Mouse (Mus musculus) hindbrain, embryonic 14.5 days (tissue): Measurements from ENCODE around the gene Ogfod2. TPM values are rescaled to one million over a fixed set of nuclear protein-coding genes. Genes with fewer than 3 reads are reported as not detected.

ENCODE experiments used
- ATAC-seq: fragments of 200-750 bp; cut with Nextera tagmentation; 2 replicates; pipeline ENCODE4 v1.8.0; 2017; ENCODE audit warnings: moderate number of reproducible peaks, mild to moderate bottlenecking, moderate TSS enrichment, moderate library complexity; ENCODE audit not compliant: low FRiP score
- DNase-seq: peaks from one replicate; pipeline ENCODE4 v3.0.0-alpha.2; 2015; ENCODE audit warnings: low spot score
- H3K27ac ChIP-seq: fragments of 300-500 bp; sonication (generic); 2 replicates; pipeline ENCODE4 v1.5.1; 2014; ENCODE audit warnings: mild to moderate bottlenecking, moderate library complexity
- H3K27me3 ChIP-seq: fragments of 300-500 bp; sonication (generic); 2 replicates; pipeline ENCODE4 v1.6.1; 2014; ENCODE audit warnings: mild to moderate bottlenecking, low read length, mixed read lengths; ENCODE audit not compliant: control insufficient read depth, insufficient read depth
- H3K36me3 ChIP-seq: fragments of 300-500 bp; sonication (generic); replicated peaks from 2 replicates; pipeline ENCODE4 v1.6.1; 2014; ENCODE audit not compliant: control insufficient read depth, insufficient read depth
- H3K4me1 ChIP-seq: fragments of 300-500 bp; sonication (generic); replicated peaks from 2 replicates; pipeline ENCODE4 v1.6.1; 2014; ENCODE audit warnings: antibody characterized with exemption, low read length, mixed read lengths; ENCODE audit not compliant: control insufficient read depth, insufficient read depth
- H3K4me2 ChIP-seq: fragments of 300-500 bp; sonication (generic); replicated peaks from 2 replicates; pipeline ENCODE4 v1.6.1; 2014; ENCODE audit warnings: mild to moderate bottlenecking, moderate library complexity
- H3K4me3 ChIP-seq: fragments of 300-500 bp; sonication (generic); replicated peaks from 2 replicates; pipeline ENCODE4 v1.5.1; 2014; ENCODE audit warnings: mild to moderate bottlenecking, low read length
- H3K9ac ChIP-seq: fragments of 300-500 bp; sonication (generic); 2 replicates; pipeline ENCODE4 v1.6.1; 2014
- H3K9me3 ChIP-seq: fragments of 300-500 bp; sonication (generic); 2 replicates; pipeline ENCODE4 v1.6.1; 2016; ENCODE audit warnings: low read length; ENCODE audit not compliant: control insufficient read depth
- WGBS: fragments of 180-500 bp; shearing (Covaris S2); extraction: QIAGEN DNeasy Blood & Tissue Kit; methylation state at CpG from one replicate; pipeline ENCODE4 v1.1.7; 2014; 5-methylcytosine and 5-hydroxymethylcytosine counted together
- polyA plus RNA-seq: library from polyadenylated mRNA; unstranded; fragments of >200 nt; fragmentation: Nextera tagmentation; extraction: Ambion mirVana; gene quantifications from 2 replicates; pipeline ENCODE4 v1.2.1, GENCODE M21; 2014

Ogfod2 gene
- polyA plus RNA-seq: 21.8 and 26.4 TPM in 2 replicates

DNA sequence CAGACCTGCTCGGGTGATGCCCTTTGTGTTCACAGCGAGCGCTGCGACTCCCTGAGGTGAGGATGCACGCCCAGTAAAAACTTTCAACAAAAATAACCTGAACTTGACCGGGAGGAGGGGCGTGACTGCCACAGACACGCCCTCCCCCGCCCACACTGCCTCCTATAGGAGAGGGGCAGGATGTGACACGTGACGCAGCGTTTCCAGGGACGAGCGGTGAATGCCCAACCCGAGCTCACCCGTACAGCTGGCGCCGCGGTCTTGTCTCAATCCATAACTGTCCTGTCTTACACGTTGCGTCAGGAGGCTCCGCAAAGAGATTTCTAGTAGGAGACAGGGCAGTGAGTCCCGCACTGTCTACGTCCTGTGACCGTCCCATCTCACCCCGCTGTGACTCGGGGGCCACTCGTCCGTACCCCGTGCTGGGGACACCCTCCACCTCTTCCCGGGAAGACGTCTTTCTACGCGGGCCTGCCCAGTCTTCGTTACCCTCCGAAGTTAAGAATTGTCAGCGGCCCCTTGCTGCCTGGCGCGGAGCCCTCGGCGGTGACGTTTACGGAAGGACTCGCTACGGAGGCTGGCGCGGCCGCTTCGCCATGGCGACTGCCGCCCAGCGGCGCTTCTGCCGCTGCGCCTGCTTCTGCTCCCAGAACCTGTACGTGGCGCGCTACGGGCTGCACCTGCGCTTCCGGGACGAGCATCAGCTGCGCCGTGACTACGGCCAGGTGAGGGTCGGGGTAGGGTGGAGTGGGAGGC, at the start of gene Ogfod2:
Gene Ogfod2, plus strand, starts transcription at position 556 of the 756 bp plus-strand sequence.
- Histone ChIP-seq H3K4me3 (peak within 1 kb of the TSS; percentile 89), H3K27me3 (no peaks in the 10 kb centered on the region), H3K4me1 (peaks cover 23% of the 10 kb centered on the region), H3K4me2 (peak within 1 kb of the TSS; percentile 95), H3K9me3 (no peaks in the 10 kb centered on the region), H3K9ac (peak within 1 kb of the TSS; percentile 81), H3K36me3 (peaks cover 12% of the 10 kb centered on the region), H3K27ac (peak within 1 kb of the TSS; percentile 97)
- DNase-seq (peak; percentile 99), ATAC-seq (peak; percentile 97)
- 2% methylated on average over 66 of the region's 66 CpGs for WGBS

- no peak overlapping the region for H3K4me3 ChIP-seq
- WGBS: 87% methylated on average over 3 of the region's 3 CpGs
- no peak for DNase-seq
Observed at GRCm38 (mm10) chr5:124069657-124070056, 42.4 kb upstream of the Ogfod2 start.

DNA sequence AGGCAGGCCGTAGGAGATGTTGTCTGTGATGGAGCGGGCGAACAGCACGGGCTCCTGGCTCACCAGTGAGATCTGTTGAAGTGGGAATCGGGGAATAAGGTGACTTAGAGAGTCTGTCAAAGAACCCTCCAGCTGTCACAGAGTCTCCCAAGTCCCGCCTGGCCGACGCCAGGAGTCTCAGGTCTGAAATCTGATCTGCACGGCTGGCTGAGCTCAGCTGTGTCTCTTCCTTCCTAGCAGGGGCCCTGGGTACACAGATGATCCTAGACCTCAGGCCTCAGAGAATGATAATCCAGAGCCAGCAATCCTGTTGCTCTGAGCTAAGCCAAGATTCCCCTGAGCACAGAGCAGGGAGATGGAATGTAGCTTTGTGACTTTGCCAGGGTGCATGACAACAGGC, 38.4 kb upstream of the Ogfod2 start:
- Histone ChIP-seq H3K36me3 (no peaks in the 10 kb centered on the region), H3K27ac (no peak overlapping the region), H3K4me3 (no peak overlapping the region), H3K4me2 (no peak overlapping the region), H3K9me3 (no peaks in the 10 kb centered on the region), H3K4me1 (peaks cover 10% of the 10 kb centered on the region; the same call in 1 of the 2 replicates), H3K9ac (no peak overlapping the region), H3K27me3 (no peaks in the 10 kb centered on the region)
- 49% methylated on average over 9 of the region's 9 CpGs for WGBS
- ATAC-seq (no peak), DNase-seq (no peak)

More at GRCm38 (mm10) chr5:124069657-124070056, 42.4 kb upstream of the Ogfod2 start:
- Histone ChIP-seq H3K27ac (no peak overlapping the region), H3K4me2 (no peak overlapping the region), H3K9ac (no peak overlapping the region), H3K27me3 (no peaks in the 10 kb centered on the region), H3K4me1 (no peaks in the 10 kb centered on the region), H3K36me3 (no peaks in the 10 kb centered on the region), H3K9me3 (no peaks in the 10 kb centered on the region)
- ATAC-seq: no peak

GRCm38 (mm10) chr5:124074845-124075307, 37.2 kb upstream of the Ogfod2 start:
- Histone ChIP-seq H3K9ac (no peak overlapping the region), H3K4me2 (no peak overlapping the region), H3K4me3 (no peak overlapping the region), H3K4me1 (peaks cover 13% of the 10 kb centered on the region; the same call in 1 of the 2 replicates), H3K36me3 (no peaks in the 10 kb centered on the region), H3K27ac (no peak overlapping the region), H3K9me3 (no peaks in the 10 kb centered on the region), H3K27me3 (no peaks in the 10 kb centered on the region)
- ATAC-seq: no peak
- DNase-seq: no peak
- WGBS: 57% methylated on average over 10 of the region's 10 CpGs

- DNase-seq (no peak), ATAC-seq (no peak)
- 86% methylated on average over 9 of the region's 9 CpGs for whole genome bisulfite sequencing
- Histone ChIP-seq H3K27ac (no peak overlapping the region), H3K4me2 (no peak overlapping the region), H3K36me3 (no peaks in the 10 kb centered on the region), H3K9me3 (no peaks in the 10 kb centered on the region), H3K4me1 (peaks cover 13% of the 10 kb centered on the region; the same call in 1 of the 2 replicates), H3K9ac (no peak overlapping the region), H3K4me3 (no peak overlapping the region), H3K27me3 (no peaks in the 10 kb centered on the region)
Observed at GRCm38 (mm10) chr5:124075716-124076115, 36.4 kb upstream of the Ogfod2 start.

GRCm38 (mm10) chr5:124076559-124076958, 35.5 kb upstream of the Ogfod2 start:
- Histone ChIP-seq H3K27ac (no peak overlapping the region), H3K27me3 (no peaks in the 10 kb centered on the region), H3K9ac (no peak overlapping the region), H3K4me2 (no peak overlapping the region), H3K9me3 (no peaks in the 10 kb centered on the region), H3K4me1 (peaks cover 13% of the 10 kb centered on the region; the same call in 1 of the 2 replicates), H3K4me3 (no peak overlapping the region), H3K36me3 (no peaks in the 10 kb centered on the region)
- DNase-seq (no peak), ATAC-seq (no peak)
- 53% methylated on average over 9 of the region's 9 CpGs for WGBS

DNA sequence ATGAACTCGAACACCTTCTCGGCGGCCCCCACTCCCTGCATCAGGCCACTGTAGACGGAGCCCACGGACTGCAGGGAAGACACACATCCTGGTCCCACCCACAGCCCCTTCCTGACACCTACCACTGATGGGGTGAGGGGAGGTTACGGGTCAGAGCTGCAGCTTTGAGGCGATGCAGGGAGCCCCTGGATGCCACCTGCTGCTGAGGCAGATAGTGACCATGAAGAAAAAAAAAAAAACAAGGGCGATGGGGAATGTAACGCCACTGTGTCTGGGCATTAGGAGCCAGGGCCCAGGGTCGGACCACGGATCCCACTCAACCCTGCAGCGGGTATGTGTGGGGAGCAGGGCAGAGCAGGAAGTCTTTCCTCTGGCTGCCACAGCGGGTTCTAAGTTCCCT, 34.9 kb upstream of the Ogfod2 start:
- Histone ChIP-seq H3K4me3 (no peak overlapping the region), H3K36me3 (no peaks in the 10 kb centered on the region), H3K9me3 (no peaks in the 10 kb centered on the region), H3K27ac (no peak overlapping the region), H3K27me3 (no peaks in the 10 kb centered on the region), H3K4me2 (no peak overlapping the region), H3K4me1 (peaks cover 13% of the 10 kb centered on the region; the same call in 1 of the 2 replicates), H3K9ac (no peak overlapping the region)
- WGBS: 85% methylated on average over 13 of the region's 13 CpGs
- no peak for ATAC-seq
- DNase-seq: no peak

- Histone ChIP-seq H3K27me3 (no peaks in the 10 kb centered on the region), H3K36me3 (no peaks in the 10 kb centered on the region), H3K27ac (peak overlapping the region; percentile 10; the same call in 1 of the 2 replicates), H3K4me2 (0 out of 2 replicates have a peak overlapping the region, but pooled peaks have one; percentile 21), H3K4me3 (no peak overlapping the region), H3K9ac (no peak overlapping the region), H3K9me3 (no peaks in the 10 kb centered on the region), H3K4me1 (peaks cover 13% of the 10 kb centered on the region; the same call in 1 of the 2 replicates)
- no peak for ATAC-seq
- WGBS: 55% methylated on average over 6 of the region's 6 CpGs
- no peak for DNase-seq
Observed at GRCm38 (mm10) chr5:124077856-124078460, 34.1 kb upstream of the Ogfod2 start.

- H3K4me3 ChIP-seq: no peak overlapping the region
- H3K9me3 ChIP-seq: no peaks in the 10 kb centered on the region
- DNase-seq: peak; percentile 79
- 43% methylated on average over 9 of the region's 9 CpGs for WGBS
- ATAC-seq: peak; percentile 78
- H3K27ac ChIP-seq: peak overlapping the region; percentile 74
- H3K27me3 ChIP-seq: no peaks in the 10 kb centered on the region
- peaks cover 13% of the 10 kb centered on the region; the same call in 1 of the 2 replicates for H3K4me1 ChIP-seq
- no peak overlapping the region for H3K9ac ChIP-seq
- H3K36me3 ChIP-seq: no peaks in the 10 kb centered on the region
- H3K4me2 ChIP-seq: peak overlapping the region; percentile 21; the same call in 1 of the 2 replicates
Observed at GRCm38 (mm10) chr5:124078794-124079416, 33.2 kb upstream of the Ogfod2 start.
